Mouse (Mus musculus) liver, embryonic 14 days (tissue): ENCODE data around the gene Rbp1. TPM values are rescaled to one million over a fixed set of nuclear protein-coding genes. Genes with fewer than 3 reads are reported as not detected.

Source experiments
- polyA plus RNA-seq: library from polyadenylated mRNA; depleted of rRNA; stranded (reverse); fragments of >200 nt; gene quantifications from 2 replicates; pipeline ENCODE4 v1.2.3, GENCODE M21; 2012; rRNA removed

Rbp1 gene
- polyA plus RNA-seq: 33.0 and 33.1 TPM in 2 replicates

GRCm38 (mm10) chr9:98422656-98423055 is at the start of gene Rbp1:
Gene Rbp1, plus strand, starts transcription at chr9:98422961.

DNA sequence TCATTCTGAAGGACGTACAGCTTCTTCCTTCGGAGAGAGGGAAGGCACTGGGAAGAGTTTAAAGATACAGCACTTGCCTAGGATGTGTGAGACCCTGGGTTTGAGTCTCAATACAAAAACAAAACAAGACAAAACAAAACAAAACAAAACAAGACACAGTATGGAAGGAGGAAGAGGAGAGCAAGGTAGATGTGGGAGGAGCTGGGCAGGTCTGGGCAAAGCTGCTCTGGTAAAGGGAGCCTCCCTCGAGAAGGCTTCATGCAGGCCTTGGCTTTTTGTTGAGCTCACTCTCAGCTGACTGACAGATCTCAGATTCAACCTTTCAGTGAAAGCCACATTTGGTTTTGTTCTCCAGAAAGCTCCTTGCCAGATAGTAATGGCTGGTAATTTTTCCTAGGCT is 63.1 kb downstream of the Rbp1 start, which contains the start of gene Rbp2:
TSS of gene Rbp2 (plus strand) at position 301 of the 400 bp plus-strand sequence.

Other genes with a start within 250 kb of the Rbp1 start
- 15.6 and 18.9 TPM in 2 replicates for gene Nmnat3, start 135.5 kb upstream of the Rbp1 start, polyA plus RNA-seq
- 7.3 and 7.7 TPM in 2 replicates for gene Rbp2, start 63.2 kb downstream of the Rbp1 start, polyA plus RNA-seq
- gene Copb2, start 140.8 kb downstream of the Rbp1 start, polyA plus RNA-seq: 45.5 and 45.6 TPM in 2 replicates
- gene Mrps22, start 178.7 kb downstream of the Rbp1 start, polyA plus RNA-seq: 28.0 and 29.6 TPM in 2 replicates